14 mouse cellular contexts compared by ENCODE assay signal in genomic region chr2:93907519-93908294, GRCm38 (mm10). TPM values are rescaled to one million over a fixed set of nuclear protein-coding genes. Genes with fewer than 3 reads are reported as not detected.
DNase-seq lines count a peak whose midpoint lies in the region; ATAC-seq and TF ChIP-seq lines count a peak whose summit lies in the region.
"Had no signal": no experiment of that assay in that cellular context is flagged by ENCODE, and none has a peak within 500 bp of the region (broad histone marks: within the 10 kb centered on the region; RNA-seq: fewer than 3 reads in every experiment).

No protein-coding gene starts in this region.

- no peak overlapping the region for H3K4me3 ChIP-seq in gastrocnemius, adult 2 months
- H3K4me3 ChIP-seq in midbrain, embryonic 10.5 days = no peak overlapping the region
- no peak overlapping the region for H3K4me3 ChIP-seq in midbrain, embryonic 11.5 days (ENCODE audit: low read depth, low read length)
- no peak overlapping the region for H3K4me3 ChIP-seq in hindbrain, embryonic 16.5 days (ENCODE audit: low read length)
- H3K4me3 ChIP-seq: embryonic facial prominence, embryonic 15.5 days had no signal

- H3K9me3 ChIP-seq in midbrain, embryonic 10.5 days (replicated peaks) = no peaks in the 10 kb centered on the region
- no peaks in the 10 kb centered on the region for H3K9me3 ChIP-seq in midbrain, embryonic 11.5 days (ENCODE audit: control insufficient read depth, low read length)
- H3K9me3 ChIP-seq in hindbrain, embryonic 16.5 days (ENCODE audit: control insufficient read depth, low read length) = no peaks in the 10 kb centered on the region
- H3K9me3 ChIP-seq: embryonic facial prominence, embryonic 15.5 days had no signal

- H3K4me1 ChIP-seq in midbrain, embryonic 10.5 days = peaks cover 22% of the 10 kb centered on the region
- no peaks in the 10 kb centered on the region; the same call in 1 of the 2 replicates for H3K4me1 ChIP-seq in midbrain, embryonic 11.5 days (ENCODE audit: control insufficient read depth, insufficient read depth, low read length)
- H3K4me1 ChIP-seq in hindbrain, embryonic 16.5 days (ENCODE audit: control insufficient read depth, insufficient read depth, low read depth, low read length) = peaks cover 19% of the 10 kb centered on the region

- no peaks in the 10 kb centered on the region for H3K27me3 ChIP-seq in midbrain, embryonic 10.5 days (ENCODE audit: low read depth, poor library complexity, severe bottlenecking)
- no peaks in the 10 kb centered on the region for H3K27me3 ChIP-seq in midbrain, embryonic 11.5 days (ENCODE audit: control insufficient read depth, insufficient read depth, low read length)
- no peaks in the 10 kb centered on the region for H3K27me3 ChIP-seq in hindbrain, embryonic 16.5 days (replicated peaks; ENCODE audit: control insufficient read depth, insufficient read depth, low read length)

- DNase-seq in gastrocnemius, adult 2 months = peak; percentile 45
- no peak for DNase-seq in gastrocnemius, adult 18-20 months (ENCODE audit: low spot score)
- no peak for DNase-seq in midbrain, embryonic 10.5 days (ENCODE audit: low spot score)
- DNase-seq in midbrain, embryonic 11.5 days (ENCODE audit: low spot score, missing footprints) = no peak
- DNase-seq in retina, postnatal 1 day = peak; percentile 44
- DNase-seq in gastrocnemius, adult 8-10 months (ENCODE audit: low spot score in 2 of 2) = no peak
- no peak for DNase-seq in ovary, postnatal 14 days (ENCODE audit: low spot score)
- DNase-seq: right cerebral cortex, postnatal 14 days; thymus, postnatal 14 days had no signal

- intact Hi-C loops in gastrocnemius, adult 2 months (cut with DNase I) = no loop called here

- H3K36me3 ChIP-seq in midbrain, embryonic 10.5 days = no peaks in the 10 kb centered on the region
- H3K36me3 ChIP-seq in midbrain, embryonic 11.5 days (ENCODE audit: control insufficient read depth, insufficient read depth, low read length) = no peaks in the 10 kb centered on the region
- H3K36me3 ChIP-seq in hindbrain, embryonic 16.5 days (ENCODE audit: control insufficient read depth, insufficient read depth, low read length) = no peaks in the 10 kb centered on the region
- H3K36me3 ChIP-seq: embryonic facial prominence, embryonic 15.5 days had no signal

- H3K9ac ChIP-seq in midbrain, embryonic 11.5 days (ENCODE audit: low read length) = no peak overlapping the region
- no peak overlapping the region for H3K9ac ChIP-seq in hindbrain, embryonic 16.5 days (ENCODE audit: low read depth, low read length)
- H3K9ac ChIP-seq: embryonic facial prominence, embryonic 15.5 days had no signal

- H3K4me2 ChIP-seq in midbrain, embryonic 11.5 days = no peak overlapping the region
- H3K4me2 ChIP-seq in hindbrain, embryonic 16.5 days (ENCODE audit: low read length) = no peak overlapping the region
- H3K4me2 ChIP-seq: embryonic facial prominence, embryonic 15.5 days; liver, embryonic 11.5 days had no signal

- TF ChIP-seq CTCF in gastrocnemius, adult 2 months (IDR thresholded peaks at IDR 0.05) = no peak

- peak overlapping the region; percentile 85 for H3K27ac ChIP-seq in gastrocnemius, adult 2 months
- peak overlapping the region; percentile 28; the same call in 1 of the 2 replicates for H3K27ac ChIP-seq in midbrain, embryonic 10.5 days (replicated peaks)
- H3K27ac ChIP-seq in midbrain, embryonic 11.5 days (ENCODE audit: low read depth, low read length) = no peak overlapping the region; the same call in 1 of the 2 replicates
- peak overlapping the region; percentile 20 for H3K27ac ChIP-seq in hindbrain, embryonic 16.5 days (ENCODE audit: low read depth, low read length)
- H3K27ac ChIP-seq: embryonic facial prominence, embryonic 15.5 days; kidney, postnatal 0 days had no signal

- WGBS in midbrain, embryonic 10.5 days = 66% methylated on average over 9 of the region's 9 CpGs
- 69% methylated on average over 9 of the region's 9 CpGs for WGBS in midbrain, embryonic 11.5 days
- 47% methylated on average over 9 of the region's 9 CpGs for WGBS in hindbrain, embryonic 16.5 days

- no peak for ATAC-seq in midbrain, embryonic 11.5 days (ENCODE audit: low FRiP score)
- ATAC-seq in hindbrain, embryonic 16.5 days = peak; percentile 65

RNA-seq across cellular contexts. Expression of gene Accsl, which starts 38.8 kb away (rescaled TPM):
- not detected for total RNA-seq in gastrocnemius, adult 2 months (2021)
- total RNA-seq in gastrocnemius, adult 18-20 months (2021) = not detected
- not detected in 2 replicates for polyA plus RNA-seq in midbrain, embryonic 10.5 days (2016; fragmentation: Nextera tagmentation; extraction: Ambion mirVana)
- polyA plus RNA-seq in midbrain, embryonic 11.5 days (2014; fragmentation: Nextera tagmentation; extraction: Ambion mirVana) = 0.20 TPM in 1 of 2 replicates, not detected in the other
- polyA plus RNA-seq in hindbrain, embryonic 16.5 days (2015; fragmentation: Nextera tagmentation; extraction: Ambion mirVana) = 0.40 TPM in 1 of 2 replicates, not detected in the other
- not detected for total RNA-seq in gastrocnemius, adult 8-10 months (2022)
- total RNA-seq: megakaryocyte-erythroid progenitor cell, adult 5-6 weeks had no signal
- polyA plus RNA-seq: kidney, postnatal 0 days; liver, embryonic 11.5 days had no signal

RNA-seq across cellular contexts. Expression of gene Gm13889, which starts 49.3 kb away (rescaled TPM):
- total RNA-seq in gastrocnemius, adult 2 months (2021) = 1 to 10 TPM; 4.1 to 6.1 TPM
- total RNA-seq in gastrocnemius, adult 18-20 months (2021) = 10 to 100 TPM in 1 of 2 experiments, 1 to 10 TPM in 1; 4.8 to 23.7 TPM
- 1.4 and 1.6 TPM in 2 replicates for polyA plus RNA-seq in midbrain, embryonic 10.5 days (2016; fragmentation: Nextera tagmentation; extraction: Ambion mirVana)
- polyA plus RNA-seq in midbrain, embryonic 11.5 days (2014; fragmentation: Nextera tagmentation; extraction: Ambion mirVana) = 1.7 and 1.9 TPM in 2 replicates
- polyA plus RNA-seq in hindbrain, embryonic 16.5 days (2015; fragmentation: Nextera tagmentation; extraction: Ambion mirVana) = 7.1 and 7.4 TPM in 2 replicates
- 1 to 10 TPM; 3.3 to 5.6 (median 4.9) TPM for total RNA-seq in gastrocnemius, adult 8-10 months (2022)
- total RNA-seq: megakaryocyte-erythroid progenitor cell, adult 5-6 weeks had no signal

RNA-seq across cellular contexts. Expression of gene Accs, which starts 58.0 kb away (rescaled TPM):
- total RNA-seq in gastrocnemius, adult 2 months (2021) = 1 to 10 TPM; 1.7 to 2.2 TPM
- 1 to 10 TPM; 3.2 to 3.4 TPM for total RNA-seq in gastrocnemius, adult 18-20 months (2021)
- polyA plus RNA-seq in midbrain, embryonic 10.5 days (2016; fragmentation: Nextera tagmentation; extraction: Ambion mirVana) = 7.2 and 9.3 TPM in 2 replicates
- polyA plus RNA-seq in midbrain, embryonic 11.5 days (2014; fragmentation: Nextera tagmentation; extraction: Ambion mirVana) = 5.8 and 7.5 TPM in 2 replicates
- polyA plus RNA-seq in hindbrain, embryonic 16.5 days (2015; fragmentation: Nextera tagmentation; extraction: Ambion mirVana) = 4.0 and 6.3 TPM in 2 replicates
- total RNA-seq in gastrocnemius, adult 8-10 months (2022) = 1 to 10 TPM; 2.5 to 3.3 (median 2.9) TPM

Comparison
In these comparisons a context has a peak if more than half of its experiments do, and no peak if none do; other contexts are left out.
1. DNase-seq: peak in gastrocnemius, adult 2 months (single experiment) and retina, postnatal 1 day (single experiment); none in gastrocnemius, adult 18-20 months (single experiment), midbrain, embryonic 10.5 days (single experiment), midbrain, embryonic 11.5 days (single experiment), gastrocnemius, adult 8-10 months (0 of 2) and ovary, postnatal 14 days (single experiment).